Comparison of ENCODE assay signal across 10 mouse cellular contexts in the genomic region with DNA sequence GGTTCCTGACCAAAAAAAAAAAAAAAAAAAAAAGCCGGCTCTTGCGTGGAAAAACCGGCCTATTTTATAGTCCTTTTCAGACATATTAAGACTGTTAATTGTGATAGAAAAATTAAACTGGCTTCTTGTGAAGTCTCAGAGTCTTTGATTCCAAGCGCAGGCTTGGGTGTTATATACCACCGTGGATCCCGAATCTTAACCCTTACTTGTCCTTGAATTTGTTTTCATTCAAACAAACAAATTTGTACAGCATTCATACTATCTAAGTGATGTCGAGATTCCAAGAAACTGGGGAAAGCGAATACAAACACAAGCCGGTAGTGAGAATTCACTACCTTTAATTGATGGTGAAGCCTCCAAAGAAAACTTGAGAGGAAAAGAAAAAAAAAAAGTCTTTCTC. TPM values are rescaled to one million over a fixed set of nuclear protein-coding genes. Genes with fewer than 3 reads are reported as not detected.
DNase-seq lines count a peak whose midpoint lies in the region; ATAC-seq and TF ChIP-seq lines count a peak whose summit lies in the region.
"Had no signal": no experiment of that assay in that cellular context is flagged by ENCODE, and none has a peak within 500 bp of the region (broad histone marks: within the 10 kb centered on the region; RNA-seq: fewer than 3 reads in every experiment).

No protein-coding gene starts in this region.

- 5% methylated on average over 9 of the region's 9 CpGs for WGBS in forebrain, embryonic 14.5 days
- 2% methylated on average over 9 of the region's 9 CpGs for WGBS in forebrain, embryonic 12.5 days
- WGBS in intestine, embryonic 15.5 days: 4% methylated on average over 9 of the region's 9 CpGs
- WGBS in intestine, postnatal 0 days: 3% methylated on average over 9 of the region's 9 CpGs
- WGBS in limb, embryonic 12.5 days: under 1% methylated on average over 9 of the region's 9 CpGs

- DNase-seq in forebrain, embryonic 14.5 days (ENCODE audit: low spot score): no peak
- DNase-seq in layer of hippocampus, adult 9-10 months (ENCODE audit: low spot score): no peak
- no peak for DNase-seq in thymus, postnatal 10 days (ENCODE audit: low spot score in 2 of 2)
- DNase-seq: thymus, postnatal 14 days had no signal

- no peak for TF ChIP-seq POLR2A in ES-Bruce4 (IDR thresholded peaks at IDR 0.05; ENCODE audit: insufficient read depth, low read length)

- H3K9ac ChIP-seq in forebrain, embryonic 14.5 days (ENCODE audit: low read length): no peak overlapping the region
- no peak overlapping the region for H3K9ac ChIP-seq in forebrain, embryonic 12.5 days
- no peak overlapping the region for H3K9ac ChIP-seq in intestine, embryonic 15.5 days
- H3K9ac ChIP-seq in intestine, postnatal 0 days (ENCODE audit: low read depth, low read length): no peak overlapping the region
- H3K9ac ChIP-seq in ES-Bruce4 (ENCODE audit: low read depth, poor library complexity, severe bottlenecking): 0 out of 2 replicates have a peak overlapping the region, but pooled peaks have one; percentile 45
- H3K9ac ChIP-seq in limb, embryonic 12.5 days (replicated peaks): no peak overlapping the region

- TF ChIP-seq EP300 in ES-Bruce4 (IDR thresholded peaks at IDR 0.05; ENCODE audit: insufficient read depth, low read depth, low read length): no peak

- no peaks in the 10 kb centered on the region for H3K36me3 ChIP-seq in forebrain, embryonic 14.5 days (ENCODE audit: control insufficient read depth, insufficient read depth, low read length)
- H3K36me3 ChIP-seq in forebrain, embryonic 12.5 days (replicated peaks): no peaks in the 10 kb centered on the region
- H3K36me3 ChIP-seq in intestine, embryonic 15.5 days: no peaks in the 10 kb centered on the region
- H3K36me3 ChIP-seq in intestine, postnatal 0 days (ENCODE audit: control insufficient read depth, insufficient read depth): no peaks in the 10 kb centered on the region
- H3K36me3 ChIP-seq in ES-Bruce4 (ENCODE audit: control insufficient read depth, insufficient read depth, low read length, poor library complexity, severe bottlenecking): no peaks in the 10 kb centered on the region
- no peaks in the 10 kb centered on the region for H3K36me3 ChIP-seq in limb, embryonic 12.5 days

- no peak overlapping the region for H3K4me2 ChIP-seq in forebrain, embryonic 14.5 days (ENCODE audit: low read length)
- no peak overlapping the region for H3K4me2 ChIP-seq in forebrain, embryonic 12.5 days
- 0 out of 2 replicates have a peak overlapping the region, but pooled peaks have one; percentile 55 for H3K4me2 ChIP-seq in intestine, embryonic 15.5 days (replicated peaks)
- H3K4me2 ChIP-seq in intestine, postnatal 0 days (replicated peaks; ENCODE audit: low read depth): no peak overlapping the region
- H3K4me2 ChIP-seq in limb, embryonic 12.5 days: peak overlapping the region; percentile 57; the same call in 1 of the 2 replicates

- H3K9me3 ChIP-seq in forebrain, embryonic 14.5 days (replicated peaks; ENCODE audit: control insufficient read depth, low read length): no peaks in the 10 kb centered on the region
- no peaks in the 10 kb centered on the region for H3K9me3 ChIP-seq in forebrain, embryonic 12.5 days
- H3K9me3 ChIP-seq in intestine, embryonic 15.5 days: no peaks in the 10 kb centered on the region
- no peaks in the 10 kb centered on the region for H3K9me3 ChIP-seq in intestine, postnatal 0 days (ENCODE audit: control insufficient read depth)
- no peaks in the 10 kb centered on the region for H3K9me3 ChIP-seq in ES-Bruce4 (replicated peaks; ENCODE audit: control insufficient read depth, insufficient read depth, low read length, poor library complexity, severe bottlenecking)
- no peaks in the 10 kb centered on the region for H3K9me3 ChIP-seq in limb, embryonic 12.5 days

- H3K27ac ChIP-seq in forebrain, embryonic 14.5 days (ENCODE audit: low read depth, low read length): no peak overlapping the region
- no peak overlapping the region for H3K27ac ChIP-seq in forebrain, embryonic 12.5 days
- H3K27ac ChIP-seq in intestine, embryonic 15.5 days: no peak overlapping the region
- H3K27ac ChIP-seq in intestine, postnatal 0 days (ENCODE audit: low read depth, low read length): no peak overlapping the region
- no peak overlapping the region for H3K27ac ChIP-seq in ES-Bruce4 (ENCODE audit: insufficient read depth, low read length)
- no peak overlapping the region for H3K27ac ChIP-seq in limb, embryonic 12.5 days

- H3K4me1 ChIP-seq in forebrain, embryonic 14.5 days (ENCODE audit: control insufficient read depth, insufficient read depth, low read length): no peaks in the 10 kb centered on the region; the same call in 1 of the 2 replicates
- peaks cover 32% of the 10 kb centered on the region for H3K4me1 ChIP-seq in forebrain, embryonic 12.5 days
- H3K4me1 ChIP-seq in intestine, embryonic 15.5 days (replicated peaks): peaks cover 29% of the 10 kb centered on the region
- H3K4me1 ChIP-seq in intestine, postnatal 0 days (replicated peaks; ENCODE audit: control insufficient read depth, insufficient read depth, low read length): no peaks in the 10 kb centered on the region
- no peaks in the 10 kb centered on the region for H3K4me1 ChIP-seq in ES-Bruce4 (ENCODE audit: control insufficient read depth, insufficient read depth, low read length)
- H3K4me1 ChIP-seq in limb, embryonic 12.5 days (replicated peaks): peaks cover 24% of the 10 kb centered on the region

- 0 out of 2 replicates have a peak overlapping the region, but pooled peaks have one; percentile 26 for H3K4me3 ChIP-seq in forebrain, embryonic 14.5 days (ENCODE audit: low read depth, low read length)
- H3K4me3 ChIP-seq in forebrain, embryonic 12.5 days (replicated peaks): no peak overlapping the region
- H3K4me3 ChIP-seq in intestine, embryonic 15.5 days (replicated peaks): 0 out of 2 replicates have a peak overlapping the region, but pooled peaks have one; percentile 24
- H3K4me3 ChIP-seq in intestine, postnatal 0 days (ENCODE audit: low read depth, low read length): no peak overlapping the region
- H3K4me3 ChIP-seq in ES-Bruce4 (ENCODE audit: low read depth, low read length): no peak overlapping the region; the same call in 1 of the 2 replicates
- no peak overlapping the region for H3K4me3 ChIP-seq in limb, embryonic 12.5 days (replicated peaks)

- peaks cover 89% of the 10 kb centered on the region for H3K27me3 ChIP-seq in forebrain, embryonic 14.5 days (replicated peaks; ENCODE audit: control insufficient read depth, insufficient read depth, low read length)
- H3K27me3 ChIP-seq in forebrain, embryonic 12.5 days: peaks cover 89% of the 10 kb centered on the region
- H3K27me3 ChIP-seq in intestine, embryonic 15.5 days (replicated peaks): peaks cover 80% of the 10 kb centered on the region
- peaks cover 97% of the 10 kb centered on the region for H3K27me3 ChIP-seq in intestine, postnatal 0 days (replicated peaks; ENCODE audit: control insufficient read depth, insufficient read depth, low read length)
- H3K27me3 ChIP-seq in ES-Bruce4 (ENCODE audit: control insufficient read depth, insufficient read depth, low read length, poor library complexity, severe bottlenecking): peaks cover 23% of the 10 kb centered on the region
- peaks cover 92% of the 10 kb centered on the region for H3K27me3 ChIP-seq in limb, embryonic 12.5 days

- no peak for TF ChIP-seq CTCF in intestine, postnatal 0 days (IDR thresholded peaks at IDR 0.05; ENCODE audit: low read depth)
- TF ChIP-seq CTCF in ES-Bruce4 (IDR thresholded peaks at IDR 0.05; ENCODE audit: low read depth, low read length): no peak

- no peak for ATAC-seq in forebrain, embryonic 14.5 days
- ATAC-seq in forebrain, embryonic 12.5 days (ENCODE audit: low FRiP score): no peak
- ATAC-seq in intestine, embryonic 15.5 days: no peak
- no peak for ATAC-seq in intestine, postnatal 0 days
- ATAC-seq in limb, embryonic 12.5 days (ENCODE audit: insufficient number of reproducible peaks, insufficient read depth, low FRiP score, low TSS enrichment, low read depth): no peak

RNA-seq across cellular contexts. Expression of a gene that starts 0.9 kb away (rescaled TPM):
- polyA plus RNA-seq in forebrain, embryonic 14.5 days (2014; fragmentation: Nextera tagmentation; extraction: Ambion mirVana): 0.04 TPM in 1 of 2 replicates, not detected in the other
- polyA plus RNA-seq in forebrain, embryonic 12.5 days (2016; fragmentation: Nextera tagmentation; extraction: Ambion mirVana): 0.04 and 0.06 TPM in 2 replicates
- polyA plus RNA-seq in intestine, embryonic 15.5 days (2015; fragmentation: Nextera tagmentation; extraction: Ambion mirVana): 0.35 and 0.45 TPM in 2 replicates
- not detected in 2 replicates for polyA plus RNA-seq in intestine, postnatal 0 days (2015; fragmentation: Nextera tagmentation; extraction: Ambion mirVana)
- 16.3 and 20.6 TPM in 2 replicates for polyA plus RNA-seq in ES-Bruce4 (2011; ENCODE audit: insufficient read depth, insufficient read length, low read depth, missing spikeins)
- 0.13 TPM in 1 of 2 replicates, not detected in the other for polyA plus RNA-seq in limb, embryonic 12.5 days (2016; fragmentation: Nextera tagmentation; extraction: Ambion mirVana)
- polyA plus RNA-seq: cortical plate, adult 2 months had no signal

Comparison
In these comparisons a context has a peak if more than half of its experiments do, and no peak if none do; other contexts are left out.
1. H3K4me2 ChIP-seq: peak in intestine, embryonic 15.5 days (single experiment) and limb, embryonic 12.5 days (single experiment); none in forebrain, embryonic 14.5 days (single experiment), forebrain, embryonic 12.5 days (single experiment) and intestine, postnatal 0 days (single experiment).
2. H3K4me3 ChIP-seq: peak in forebrain, embryonic 14.5 days (single experiment) and intestine, embryonic 15.5 days (single experiment); none in forebrain, embryonic 12.5 days (single experiment), intestine, postnatal 0 days (single experiment), ES-Bruce4 (single experiment) and limb, embryonic 12.5 days (single experiment).
3. RNA of a gene that starts 0.9 kb away (polyA plus RNA-seq): 16.3 to 20.6 TPM in ES-Bruce4; 0.35 to 0.45 TPM in intestine, embryonic 15.5 days, 0.04 to 0.06 TPM in forebrain, embryonic 12.5 days, 0.04 TPM in forebrain, embryonic 14.5 days, not detected in intestine, postnatal 0 days and 0.13 TPM in limb, embryonic 12.5 days; every median in the first group is over 10 times any median in the second.